Mouse (Mus musculus): ENCODE measurements around the gene F8a.
"Not testable (repeated sequence)": the region's sequence is repeated elsewhere in the genome, so short reads cannot be mapped to it uniquely, and the experiment has no call there.

Gene F8a

DNA sequence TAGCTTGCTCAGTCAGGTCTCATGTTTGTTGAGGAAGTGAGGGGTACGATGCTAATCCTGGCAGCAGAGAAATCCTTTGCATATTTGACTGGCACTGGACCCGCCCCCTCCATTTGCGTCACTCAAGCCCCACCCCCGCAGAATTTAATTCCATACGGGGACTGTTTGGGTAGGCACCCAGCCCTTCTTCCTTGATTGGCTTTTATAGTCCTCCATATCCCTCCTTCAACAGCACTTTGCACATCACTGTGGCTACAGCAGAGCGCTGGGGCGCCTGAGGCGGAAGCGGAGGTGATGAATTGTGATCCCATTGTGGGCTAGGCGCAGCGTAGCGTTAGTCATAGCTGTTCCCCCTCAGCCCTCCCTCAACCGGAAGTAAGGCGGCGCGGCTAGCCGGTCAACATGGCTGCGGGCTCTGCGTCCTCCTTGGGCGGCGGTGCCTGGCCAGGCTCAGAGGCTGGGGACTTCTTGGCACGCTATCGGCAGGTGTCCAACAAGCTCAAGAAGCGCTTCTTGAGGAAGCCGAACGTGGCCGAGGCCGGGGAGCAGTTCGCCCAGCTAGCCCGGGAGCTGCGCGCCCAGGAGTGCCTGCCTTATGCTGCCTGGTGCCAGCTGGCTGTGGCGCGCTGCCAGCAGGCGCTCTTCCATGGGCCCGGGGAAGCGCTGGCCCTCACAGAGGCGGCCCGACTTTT is at the start of gene F8a:
Gene F8a, plus strand, starts transcription at position 378 of the 692 bp plus-strand sequence.
- peak; percentile 80 for DNase-seq (ENCODE audit: low spot score)

DNA sequence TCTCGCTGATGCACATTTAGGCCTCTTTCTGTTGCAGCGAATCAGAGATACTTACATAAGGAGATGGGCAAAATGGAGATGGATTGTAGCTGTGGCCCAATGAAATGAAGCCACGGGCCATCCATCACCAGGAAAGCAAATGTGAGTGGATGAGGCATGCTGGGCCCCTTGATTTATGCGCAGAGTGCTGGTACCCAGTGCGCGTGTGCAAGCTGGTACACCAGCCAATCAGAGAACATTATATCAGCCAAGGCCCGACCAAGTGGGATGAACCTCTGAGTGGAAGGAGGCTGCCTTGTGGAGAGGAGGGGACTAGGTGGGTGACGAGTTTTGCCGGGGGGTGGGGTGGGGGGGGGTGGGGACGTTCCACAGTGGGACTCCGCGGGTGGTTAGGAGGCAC is 36.2 kb upstream of the F8a start, which contains the start of gene Xlr3b:
Gene Xlr3b, plus strand, starts transcription at position 274 of the 400 bp plus-strand sequence.
- peak; percentile 67 for DNase-seq (ENCODE audit: low spot score)

DNA sequence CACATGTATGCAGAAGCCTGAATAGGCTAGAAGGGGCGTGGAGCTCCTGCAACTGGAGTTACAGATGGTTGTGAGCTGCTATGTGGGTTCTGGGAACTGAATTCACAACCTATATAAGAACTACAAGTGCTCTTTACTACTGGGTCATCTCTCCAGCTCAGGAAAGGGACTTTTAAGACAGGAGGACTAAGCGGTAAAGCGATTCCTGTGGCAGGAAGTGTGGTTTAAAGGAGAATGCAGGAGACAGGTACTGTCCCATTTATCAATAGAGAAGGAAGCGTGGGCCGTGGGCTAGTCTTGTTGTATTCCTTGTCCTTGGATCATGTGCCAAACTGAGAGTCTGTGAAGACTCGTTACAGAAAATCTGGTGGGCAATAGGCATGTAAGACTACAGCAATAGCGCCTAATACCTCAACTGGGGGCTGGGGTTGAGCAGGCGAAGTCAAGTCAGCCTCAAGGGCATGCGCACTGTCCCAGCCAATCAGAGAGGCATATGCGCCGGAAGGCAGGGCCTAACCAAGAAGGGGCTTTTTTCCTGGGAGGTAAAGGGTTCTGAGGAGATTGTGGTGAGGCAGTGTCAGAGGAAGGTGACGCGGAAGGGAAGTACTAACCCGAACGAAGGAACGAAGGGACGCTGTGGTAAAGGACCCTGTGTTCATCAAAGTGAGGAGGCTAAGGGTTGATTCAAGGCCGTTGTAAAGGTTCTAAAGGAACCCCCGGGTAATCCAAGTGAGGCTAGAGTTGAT is 14.1 kb upstream of the F8a start, which contains the start of gene Xlr4b:
Gene Xlr4b, plus strand, starts transcription at position 515 of the 746 bp plus-strand sequence.
- not testable (repeated sequence) for DNase-seq (ENCODE audit: low spot score)

DNA sequence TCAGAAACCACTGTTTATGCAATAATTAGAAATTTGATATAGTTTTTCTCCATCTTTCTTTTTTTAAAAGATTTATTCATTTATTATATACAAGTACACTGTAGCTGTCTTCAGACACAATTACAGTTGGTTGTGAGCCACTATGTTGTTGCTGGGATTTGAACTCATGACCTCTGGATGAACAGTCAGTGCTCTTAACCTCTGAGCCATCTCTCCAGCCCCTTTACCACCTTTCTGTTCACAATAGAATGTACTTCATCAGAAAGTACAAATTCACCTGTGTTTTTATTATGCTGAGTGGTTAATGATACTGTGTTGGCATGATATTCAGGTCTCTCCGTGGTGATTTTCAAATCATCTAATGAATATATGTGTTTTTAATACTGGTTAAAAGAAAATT is 2.7 kb upstream of the F8a start:
- no peak for DNase-seq (ENCODE audit: low spot score)

DNA sequence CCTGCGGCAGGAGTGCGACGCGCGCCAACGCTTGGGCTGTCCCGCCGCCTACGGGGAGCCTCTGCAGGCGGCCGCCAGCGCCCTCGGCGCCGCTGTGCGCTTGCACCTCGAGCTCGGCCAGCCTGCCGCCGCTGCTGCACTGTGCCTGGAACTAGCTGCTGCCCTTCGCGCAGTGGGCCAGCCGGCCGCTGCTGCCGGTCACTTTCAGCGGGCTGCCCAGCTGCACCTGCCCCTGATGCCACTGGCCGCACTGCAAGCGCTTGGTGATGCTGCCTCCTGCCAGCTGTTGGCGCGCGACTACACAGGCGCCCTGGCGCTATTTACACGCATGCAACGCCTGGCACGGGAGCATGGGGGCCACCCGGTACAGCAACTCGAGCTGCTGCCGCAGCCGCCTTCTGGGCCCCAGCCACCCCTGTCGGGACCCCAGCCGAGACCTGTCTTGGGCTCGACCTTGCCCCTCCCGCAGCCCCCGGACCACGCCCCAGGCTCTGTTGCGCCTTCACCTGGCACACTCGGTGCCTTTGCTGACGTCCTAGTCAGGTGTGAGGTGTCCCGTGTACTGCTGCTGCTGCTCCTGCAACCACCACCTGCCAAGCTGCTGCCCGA is 619 bp downstream of the F8a start:
- DNase-seq (ENCODE audit: low spot score) = peak; percentile 62

DNA sequence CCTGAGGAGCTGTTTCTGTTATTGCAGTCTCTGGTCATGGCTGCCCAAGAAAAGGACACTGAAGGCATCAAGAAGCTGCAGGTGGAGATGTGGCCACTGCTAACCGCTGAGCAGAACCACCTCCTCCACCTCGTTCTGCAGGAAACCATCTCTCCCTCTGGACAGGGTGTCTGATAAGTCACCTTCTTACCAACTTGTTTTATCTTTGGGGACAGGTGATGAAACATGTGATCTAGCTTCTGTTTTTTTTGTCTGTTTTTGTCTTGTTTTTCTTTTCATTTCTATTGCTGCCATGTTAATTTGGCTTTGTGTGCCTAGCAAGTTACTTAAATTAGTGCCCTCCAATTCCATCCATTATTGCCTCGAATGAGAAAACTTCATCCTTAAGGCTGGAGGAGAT is 1.2 kb downstream of the F8a start:
- no peak for DNase-seq (ENCODE audit: low spot score)

DNA sequence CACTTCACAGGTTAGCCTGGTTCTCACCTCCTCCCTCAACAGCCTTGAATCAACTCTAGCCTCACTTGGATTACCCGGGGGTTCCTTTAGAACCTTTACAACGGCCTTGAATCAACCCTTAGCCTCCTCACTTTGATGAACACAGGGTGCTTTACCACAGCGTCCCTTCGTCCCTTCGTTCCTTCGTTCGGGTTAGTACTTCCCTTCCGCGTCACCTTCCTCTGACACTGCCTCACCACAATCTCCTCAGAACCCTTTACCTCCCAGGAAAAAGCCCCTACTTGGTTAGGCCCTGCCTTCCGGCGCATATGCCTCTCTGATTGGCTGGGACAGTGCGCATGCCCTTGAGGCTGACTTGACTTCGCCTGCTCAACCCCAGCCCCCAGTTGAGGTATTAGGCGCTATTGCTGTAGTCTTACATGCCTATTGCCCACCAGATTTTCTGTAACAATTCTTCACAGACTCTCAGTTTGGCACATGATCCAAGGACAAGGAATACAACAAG is 14.8 kb downstream of the F8a start, which contains the start of gene Xlr4c:
Gene Xlr4c, minus strand, starts transcription at position 310 of the 505 bp plus-strand sequence.
- not testable (repeated sequence) for DNase-seq (ENCODE audit: low spot score)

DNA sequence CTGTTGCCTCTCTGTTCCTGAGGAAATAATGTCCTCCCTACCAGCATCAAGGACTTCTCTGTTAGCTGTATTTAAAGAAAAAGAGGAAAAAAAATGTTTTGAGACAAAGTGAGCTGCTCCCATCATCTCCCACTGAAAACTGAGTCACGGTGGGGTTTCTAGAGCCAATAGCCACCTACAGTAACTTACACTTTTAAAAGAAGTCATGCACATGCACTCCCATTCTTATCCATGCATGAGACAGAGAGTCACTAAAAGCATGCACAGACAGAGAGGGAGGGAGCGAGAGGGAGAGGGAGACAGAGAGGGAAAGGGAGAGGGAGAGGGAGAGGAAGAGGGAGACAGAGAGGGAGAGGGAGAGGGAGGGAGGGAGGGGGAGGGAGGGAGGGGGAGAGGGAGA is 34.3 kb downstream of the F8a start:
- DNase-seq (ENCODE audit: low spot score) = not testable (repeated sequence)

DNA sequence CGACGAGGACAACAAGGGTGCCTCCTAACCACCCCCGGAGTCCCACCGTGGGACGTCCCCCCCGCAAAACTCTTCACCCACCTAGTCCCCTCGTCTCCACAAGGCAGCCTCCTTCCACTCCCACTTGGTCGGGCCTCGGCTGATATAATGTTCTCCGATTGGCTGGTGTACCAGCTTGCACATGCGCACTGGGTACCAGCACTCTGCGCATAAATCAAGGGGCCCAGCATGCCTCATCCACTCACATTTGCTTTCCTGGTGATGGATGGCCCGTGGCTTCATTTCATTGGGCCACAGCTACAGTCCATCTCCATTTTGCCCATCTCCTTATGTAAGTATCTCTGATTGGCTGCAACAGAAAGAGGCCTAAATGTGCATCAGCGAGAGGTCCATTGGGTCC is 37.2 kb downstream of the F8a start, which contains the start of gene Xlr3c:
Gene Xlr3c, minus strand, starts transcription at position 121 of the 400 bp plus-strand sequence.
- DNase-seq (ENCODE audit: low spot score) = peak; percentile 63
